ENCODE assay signal across 10 mouse cellular contexts in genomic region chr6:115792691-115793215, GRCm38 (mm10). TPM values are rescaled to one million over a fixed set of nuclear protein-coding genes. Genes with fewer than 3 reads are reported as not detected.
DNase-seq lines count a peak whose midpoint lies in the region; ATAC-seq and TF ChIP-seq lines count a peak whose summit lies in the region.
"Had no signal": no experiment of that assay in that cellular context is flagged by ENCODE, and none has a peak within 500 bp of the region (broad histone marks: within the 10 kb centered on the region; RNA-seq: fewer than 3 reads in every experiment).

No protein-coding gene starts in this region.

- H3K36me3 ChIP-seq in heart, postnatal 0 days (replicated peaks; ENCODE audit: control insufficient read depth, insufficient read depth, low read length) = peaks cover 94% of the 10 kb centered on the region
- H3K36me3 ChIP-seq in forebrain, embryonic 11.5 days (ENCODE audit: control insufficient read depth, insufficient read depth, low read length) = peaks cover 28% of the 10 kb centered on the region

- no peak for TF ChIP-seq CTCF in heart, postnatal 0 days (IDR thresholded peaks at IDR 0.05; ENCODE audit: low read depth)

- H3K4me3 ChIP-seq in heart, postnatal 0 days (ENCODE audit: low read depth, low read length) = no peak overlapping the region
- no peak overlapping the region for H3K4me3 ChIP-seq in forebrain, embryonic 11.5 days (ENCODE audit: low read depth, low read length)
- H3K4me3 ChIP-seq: embryonic facial prominence, embryonic 12.5 days had no signal

- 0 out of 2 replicates have a peak, but pooled peaks have one; percentile 19 for ATAC-seq in heart, postnatal 0 days (ENCODE audit: insufficient read depth, low read depth)
- no peak for ATAC-seq in forebrain, embryonic 11.5 days (replicated peaks; ENCODE audit: low FRiP score)

- H3K4me1 ChIP-seq in heart, postnatal 0 days (ENCODE audit: control insufficient read depth, insufficient read depth) = peaks cover 3% of the 10 kb centered on the region; the same call in 1 of the 2 replicates
- H3K4me1 ChIP-seq in forebrain, embryonic 11.5 days (replicated peaks; ENCODE audit: control insufficient read depth, insufficient read depth, low read length) = no peaks in the 10 kb centered on the region
- H3K4me1 ChIP-seq: embryonic facial prominence, embryonic 12.5 days had no signal

- DNase-seq in heart, postnatal 0 days (ENCODE audit: low spot score) = no peak
- no peak for DNase-seq in heart, adult 8-10 months (ENCODE audit: low spot score)
- DNase-seq in thymus, postnatal 14 days = peak; percentile 34
- no peak for DNase-seq in thymus, postnatal 10 days (ENCODE audit: low spot score in 2 of 2)
- peak; percentile 62 for DNase-seq in heart, postnatal 4 days
- peak; percentile 44 for DNase-seq in thymus, postnatal 25 days
- DNase-seq in spleen, postnatal 4 days (ENCODE audit: low spot score in 2 of 2) = no peak
- DNase-seq in forebrain, embryonic 11.5 days (ENCODE audit: low spot score) = no peak
- DNase-seq: right cerebral cortex, postnatal 25 days had no signal

- no peaks in the 10 kb centered on the region for H3K9me3 ChIP-seq in heart, postnatal 0 days (replicated peaks; ENCODE audit: control insufficient read depth, low read length)
- H3K9me3 ChIP-seq in forebrain, embryonic 11.5 days (ENCODE audit: control insufficient read depth, low read length) = no peaks in the 10 kb centered on the region
- H3K9me3 ChIP-seq: embryonic facial prominence, embryonic 12.5 days had no signal

- no peaks in the 10 kb centered on the region for H3K27me3 ChIP-seq in heart, postnatal 0 days (ENCODE audit: control insufficient read depth, insufficient read depth, low read length)
- H3K27me3 ChIP-seq in forebrain, embryonic 11.5 days (ENCODE audit: control insufficient read depth, insufficient read depth, low read length) = no peaks in the 10 kb centered on the region
- H3K27me3 ChIP-seq: embryonic facial prominence, embryonic 12.5 days had no signal

- H3K27ac ChIP-seq in heart, postnatal 0 days (ENCODE audit: low read depth) = no peak overlapping the region
- no peak overlapping the region for H3K27ac ChIP-seq in forebrain, embryonic 11.5 days (ENCODE audit: low read depth, low read length)
- H3K27ac ChIP-seq: embryonic facial prominence, embryonic 12.5 days had no signal

- no peak overlapping the region for H3K4me2 ChIP-seq in heart, postnatal 0 days (ENCODE audit: low read depth, low read length)
- no peak overlapping the region for H3K4me2 ChIP-seq in forebrain, embryonic 11.5 days (ENCODE audit: low read depth, low read length, severe bottlenecking)
- H3K4me2 ChIP-seq: embryonic facial prominence, embryonic 12.5 days had no signal

- TF ChIP-seq EP300 in heart, postnatal 0 days (IDR thresholded peaks at IDR 0.05; ENCODE audit: low read depth) = no peak

- WGBS in heart, postnatal 0 days = 68% methylated on average over 21 of the region's 21 CpGs
- WGBS in forebrain, embryonic 11.5 days = 91% methylated on average over 21 of the region's 21 CpGs

- H3K9ac ChIP-seq in heart, postnatal 0 days (replicated peaks; ENCODE audit: low read depth, low read length) = no peak overlapping the region
- no peak overlapping the region for H3K9ac ChIP-seq in forebrain, embryonic 11.5 days (ENCODE audit: low read length)
- H3K9ac ChIP-seq: embryonic facial prominence, embryonic 12.5 days had no signal

RNA-seq across cellular contexts. Expression of gene Rpl32, which starts 15.8 kb away (rescaled TPM):
- total RNA-seq in heart, postnatal 0 days (2014; rRNA removed; ENCODE audit: low replicate concordance) = 1,019 and 1,034 TPM in 2 replicates
- polyA plus RNA-seq in heart, postnatal 0 days (2015; fragmentation: Nextera tagmentation; extraction: Ambion mirVana) = 1,074 and 1,115 TPM in 2 replicates
- total RNA-seq in heart, adult 8-10 months (2022) = 100 to 1,000 TPM; 586 to 697 (median 628) TPM
- 1,000 to 10,000 TPM; 1,006 to 1,007 TPM for total RNA-seq in heart, postnatal 4 days (2021)
- 1,664 and 1,794 TPM in 2 replicates for polyA plus RNA-seq in forebrain, embryonic 11.5 days (2014; fragmentation: Nextera tagmentation; extraction: Ambion mirVana)

RNA-seq across cellular contexts. Expression of gene Cand2, which starts 18.4 kb away (rescaled TPM):
- 50.9 and 56.5 TPM in 2 replicates for total RNA-seq in heart, postnatal 0 days (2014; rRNA removed; ENCODE audit: low replicate concordance)
- 29.2 and 30.0 TPM in 2 replicates for polyA plus RNA-seq in heart, postnatal 0 days (2015; fragmentation: Nextera tagmentation; extraction: Ambion mirVana)
- total RNA-seq in heart, adult 8-10 months (2022) = 10 to 100 TPM; 77.2 to 97.7 (median 87.6) TPM
- 10 to 100 TPM; 74.1 to 74.2 TPM for total RNA-seq in heart, postnatal 4 days (2021)
- polyA plus RNA-seq in forebrain, embryonic 11.5 days (2014; fragmentation: Nextera tagmentation; extraction: Ambion mirVana) = 46.4 and 49.8 TPM in 2 replicates

RNA-seq across cellular contexts. Expression of gene Tmem40, which starts 30.5 kb away (rescaled TPM):
- 0.23 and 2.3 TPM in 2 replicates for total RNA-seq in heart, postnatal 0 days (2014; rRNA removed; ENCODE audit: low replicate concordance)
- polyA plus RNA-seq in heart, postnatal 0 days (2015; fragmentation: Nextera tagmentation; extraction: Ambion mirVana) = 0.26 and 0.40 TPM in 2 replicates
- 1 to 10 TPM in 1 of 4 experiments, under 1 TPM in 3; 0.41 to 1.0 (median 0.60) TPM for total RNA-seq in heart, adult 8-10 months (2022)
- under 1 TPM in 1 of 2 experiments, not detected in 1; 0.54 TPM for total RNA-seq in heart, postnatal 4 days (2021)
- 2.2 and 2.6 TPM in 2 replicates for polyA plus RNA-seq in forebrain, embryonic 11.5 days (2014; fragmentation: Nextera tagmentation; extraction: Ambion mirVana)

RNA-seq across cellular contexts. Expression of gene Efcab12, which starts 45.5 kb away (rescaled TPM):
- 1.5 TPM in 1 of 2 replicates, not detected in the other for total RNA-seq in heart, postnatal 0 days (2014; rRNA removed; ENCODE audit: low replicate concordance)
- 0.29 and 0.30 TPM in 2 replicates for polyA plus RNA-seq in heart, postnatal 0 days (2015; fragmentation: Nextera tagmentation; extraction: Ambion mirVana)
- total RNA-seq in heart, adult 8-10 months (2022) = under 1 TPM; 0.20 to 0.53 (median 0.36) TPM
- total RNA-seq in heart, postnatal 4 days (2021) = under 1 TPM; 0.88 to 0.90 TPM
- 1.5 and 2.1 TPM in 2 replicates for polyA plus RNA-seq in forebrain, embryonic 11.5 days (2014; fragmentation: Nextera tagmentation; extraction: Ambion mirVana)

Comparison
In these comparisons a context has a peak if more than half of its experiments do, and no peak if none do; other contexts are left out.
1. DNase-seq: peak in thymus, postnatal 14 days (single experiment), heart, postnatal 4 days (single experiment) and thymus, postnatal 25 days (single experiment); none in heart, postnatal 0 days (single experiment), heart, adult 8-10 months (single experiment), thymus, postnatal 10 days (0 of 2), spleen, postnatal 4 days (0 of 2) and forebrain, embryonic 11.5 days (single experiment).